Mouse (Mus musculus) retina, postnatal 7 days (tissue): ENCODE results near the gene Wfdc1.

Experiments used
- DNase-seq: peaks from one replicate; pipeline ENCODE4 v3.0.0-alpha.2; 2012; ENCODE audit warnings: low read depth, low spot score

Wfdc1 gene

GRCm38 (mm10) chr8:119690602-119691001 is 24.4 kb downstream of the Wfdc1 start:
- no peak for DNase-seq

GRCm38 (mm10) chr8:119691989-119692388 is 25.8 kb downstream of the Wfdc1 start:
- no peak for DNase-seq

GRCm38 (mm10) chr8:119694696-119695095 is 28.5 kb downstream of the Wfdc1 start:
- DNase-seq: no peak

- no peak for DNase-seq
Observed at GRCm38 (mm10) chr8:119697163-119697562, 31.0 kb downstream of the Wfdc1 start.

- DNase-seq: no peak
Observed at GRCm38 (mm10) chr8:119698960-119699359, 32.8 kb downstream of the Wfdc1 start.

- DNase-seq: no peak
Observed at GRCm38 (mm10) chr8:119699549-119700134, 33.5 kb downstream of the Wfdc1 start, which contains the start of gene Atp2c2. Gene Atp2c2, plus strand, starts transcription at chr8:119700009.

GRCm38 (mm10) chr8:119702965-119703364 is 36.8 kb downstream of the Wfdc1 start:
- no peak for DNase-seq

- DNase-seq: no peak
Observed at GRCm38 (mm10) chr8:119707146-119707545, 41.0 kb downstream of the Wfdc1 start.

GRCm38 (mm10) chr8:119708471-119708870 is 42.3 kb downstream of the Wfdc1 start:
- DNase-seq: no peak

- no peak for DNase-seq
Observed at GRCm38 (mm10) chr8:119708878-119709702, 42.9 kb downstream of the Wfdc1 start.

GRCm38 (mm10) chr8:119709703-119710093 is 43.5 kb downstream of the Wfdc1 start:
- DNase-seq: no peak

- DNase-seq: no peak
Observed at GRCm38 (mm10) chr8:119712226-119712625, 46.1 kb downstream of the Wfdc1 start.

- DNase-seq: no peak
Observed at GRCm38 (mm10) chr8:119713421-119713820, 47.3 kb downstream of the Wfdc1 start.

GRCm38 (mm10) chr8:119715221-119715620 is 49.1 kb downstream of the Wfdc1 start:
- no peak for DNase-seq

- no peak for DNase-seq
Observed at GRCm38 (mm10) chr8:119716730-119717299, 50.6 kb downstream of the Wfdc1 start.

GRCm38 (mm10) chr8:119717765-119718164 is 51.6 kb downstream of the Wfdc1 start:
- DNase-seq: peak; percentile 19

- DNase-seq: no peak
Observed at GRCm38 (mm10) chr8:119719011-119719501, 52.9 kb downstream of the Wfdc1 start.

GRCm38 (mm10) chr8:119722348-119722747 is 56.2 kb downstream of the Wfdc1 start:
- no peak for DNase-seq

- DNase-seq: no peak
Observed at GRCm38 (mm10) chr8:119723676-119724075, 57.5 kb downstream of the Wfdc1 start.

GRCm38 (mm10) chr8:119724596-119724995 is 58.4 kb downstream of the Wfdc1 start:
- DNase-seq: no peak

GRCm38 (mm10) chr8:119727093-119727492 is 60.9 kb downstream of the Wfdc1 start:
- no peak for DNase-seq

- no peak for DNase-seq
Observed at GRCm38 (mm10) chr8:119728351-119728895, 62.3 kb downstream of the Wfdc1 start.
